Mouse (Mus musculus) v-Abl transformed pro-B cells (cell line): Measurements from ENCODE around the gene Sbds.

ENCODE experiments used
- in situ Hi-C, 2 experiments: fragments of 400-800 bp; cut with MboI; formaldehyde crosslinking; loops; one replicate each; pipeline ENCODE4 v1.15.1; 2025; ENCODE audit not compliant: unreplicated experiment in 2 of 2

The Sbds gene

DNA sequence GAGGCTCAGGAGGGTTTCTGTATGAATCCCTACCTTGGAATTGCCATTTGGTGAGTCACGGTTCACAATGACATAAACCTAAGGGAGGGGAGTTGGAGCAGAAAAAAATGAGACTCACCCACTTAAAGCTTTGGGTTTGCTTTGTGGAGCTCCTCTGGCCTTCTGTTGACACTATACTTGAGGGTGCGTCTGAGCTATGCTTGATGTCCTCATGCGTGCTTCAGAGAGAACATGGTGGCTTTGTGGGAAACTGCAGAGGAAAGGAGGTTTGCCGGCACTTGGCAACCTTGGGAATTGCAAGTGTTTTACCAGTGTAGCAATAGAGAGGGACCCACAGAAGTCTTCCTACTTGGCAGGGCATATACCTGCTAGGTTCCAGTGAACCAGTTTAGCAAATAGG is 48.0 kb downstream of the Sbds start:
- in situ Hi-C loops = no loop called here

DNA sequence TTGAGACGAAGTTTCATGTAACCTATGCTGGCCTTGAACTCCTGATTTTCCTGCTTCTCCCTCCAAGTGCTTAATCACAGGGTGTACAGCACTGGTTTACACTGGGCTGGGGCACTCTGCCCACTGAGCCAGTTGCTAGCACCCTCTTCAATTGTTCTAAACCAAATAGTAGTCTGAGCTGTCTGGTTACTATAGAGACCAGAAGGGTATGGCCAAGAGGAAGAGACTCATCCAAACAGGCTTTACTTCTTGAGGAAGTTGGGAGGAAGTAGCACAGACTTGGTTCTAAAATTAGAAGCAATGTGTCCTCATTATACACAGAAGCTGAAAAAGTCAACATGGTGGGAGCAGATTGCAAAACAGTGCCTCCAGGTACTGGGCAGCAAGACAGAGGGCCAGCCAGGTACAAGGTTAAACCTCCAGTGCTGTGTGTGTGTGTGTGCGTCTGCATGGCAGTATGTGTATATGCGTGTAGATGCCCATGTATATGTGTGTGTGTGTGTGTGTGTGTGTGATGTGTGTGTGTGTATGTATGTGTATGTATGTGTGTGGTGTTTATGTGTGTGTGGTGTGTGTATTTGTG is 49.8 kb downstream of the Sbds start:
- in situ Hi-C loops = no loop called here

DNA sequence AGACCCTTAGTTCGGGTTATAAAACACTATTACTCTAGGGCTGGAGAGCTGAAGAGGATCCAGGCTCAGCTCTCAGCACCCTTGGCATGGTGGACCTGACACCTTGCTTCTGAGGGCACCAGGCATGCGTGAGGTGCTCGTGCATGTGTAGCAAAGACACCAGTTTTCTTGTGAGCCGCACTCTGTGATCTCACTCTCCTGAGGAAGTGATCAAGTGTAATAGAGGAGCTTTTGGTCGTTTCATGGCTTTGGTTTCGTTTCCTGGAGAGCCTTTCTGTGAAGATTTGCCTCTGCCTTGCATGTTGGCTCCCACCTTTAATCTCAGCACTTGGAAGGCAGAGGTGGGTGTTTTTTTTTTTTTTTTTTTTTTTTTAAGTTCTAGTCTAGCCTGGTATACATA is 50.8 kb downstream of the Sbds start:
- in situ Hi-C loops = no loop called here

DNA sequence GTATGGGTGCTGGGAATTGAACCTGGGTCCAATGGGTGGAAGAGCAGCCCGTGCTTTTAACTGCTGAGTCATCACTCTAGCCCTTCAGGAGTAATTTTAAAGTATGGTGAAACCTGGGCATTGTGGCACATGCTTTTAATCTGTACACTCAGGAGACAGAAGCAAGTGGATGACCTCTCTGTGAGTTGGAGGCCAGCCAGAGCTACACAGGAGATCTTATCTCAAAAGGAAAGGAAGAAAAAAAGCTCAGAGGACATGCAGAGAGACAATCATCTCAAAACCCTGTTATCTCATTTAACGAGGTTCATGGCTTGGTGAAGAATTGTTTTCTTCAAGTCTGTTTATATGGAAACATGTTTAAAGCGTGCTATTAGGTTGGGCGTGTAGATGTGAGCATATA is 51.4 kb downstream of the Sbds start:
- in situ Hi-C loops = no loop called here

DNA sequence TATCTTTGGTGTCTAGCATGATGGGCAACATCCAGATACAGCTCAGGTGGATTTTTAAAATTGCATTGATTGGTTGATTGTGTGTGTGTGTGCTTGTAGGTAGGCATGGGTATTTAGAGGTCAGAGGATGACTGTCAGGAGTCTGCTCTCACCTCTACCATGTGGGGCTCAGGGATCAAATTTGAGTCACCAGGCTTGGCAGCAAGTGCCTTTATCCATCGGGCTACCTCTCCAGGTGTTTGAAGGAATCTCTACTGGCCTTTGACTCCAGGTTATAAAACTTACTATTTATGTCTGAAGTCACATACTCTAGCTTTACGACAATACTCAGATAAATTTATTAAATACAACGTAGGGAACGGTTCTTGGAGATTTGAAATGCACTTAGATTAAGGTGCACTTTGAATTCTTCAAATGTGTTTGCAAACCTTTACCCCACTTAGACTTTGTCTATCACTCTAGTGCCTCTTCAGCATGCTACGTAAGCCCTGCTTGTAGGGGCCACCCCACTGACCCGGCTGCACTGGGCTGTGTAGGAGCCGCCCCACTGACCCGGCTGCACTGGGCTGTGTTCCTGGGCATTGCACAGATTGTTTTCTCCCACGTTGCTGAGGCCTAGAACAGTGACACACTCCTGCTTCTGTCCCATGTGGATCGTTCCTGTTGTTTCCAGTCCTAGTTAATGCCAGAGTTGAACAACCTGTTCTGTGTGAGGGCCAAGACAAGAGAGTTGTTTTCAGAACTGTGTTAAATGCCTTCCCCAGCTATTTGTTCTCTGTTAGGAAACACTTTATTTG is 54.9 kb downstream of the Sbds start:
- in situ Hi-C loops = no loop called here

DNA sequence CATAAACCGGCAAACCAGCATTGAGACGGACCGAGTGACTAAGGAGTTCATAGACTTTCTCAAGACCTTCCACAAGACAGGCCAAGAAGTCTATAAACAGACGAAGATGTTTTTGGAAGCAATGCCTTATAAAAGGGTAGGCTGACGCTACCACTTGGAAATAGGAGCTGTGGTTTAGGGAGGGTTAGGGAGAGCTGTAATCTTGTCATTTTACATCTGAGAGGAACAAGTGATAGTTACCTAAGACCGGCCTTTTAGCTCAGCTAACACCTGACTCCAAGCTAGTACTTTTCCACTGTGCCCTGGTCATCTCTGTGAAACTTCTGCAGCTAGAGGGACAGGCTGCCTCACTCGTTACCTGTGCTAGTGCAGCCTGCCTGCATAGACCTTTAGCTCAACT is 57.3 kb downstream of the Sbds start:
- in situ Hi-C loops = no loop called here

DNA sequence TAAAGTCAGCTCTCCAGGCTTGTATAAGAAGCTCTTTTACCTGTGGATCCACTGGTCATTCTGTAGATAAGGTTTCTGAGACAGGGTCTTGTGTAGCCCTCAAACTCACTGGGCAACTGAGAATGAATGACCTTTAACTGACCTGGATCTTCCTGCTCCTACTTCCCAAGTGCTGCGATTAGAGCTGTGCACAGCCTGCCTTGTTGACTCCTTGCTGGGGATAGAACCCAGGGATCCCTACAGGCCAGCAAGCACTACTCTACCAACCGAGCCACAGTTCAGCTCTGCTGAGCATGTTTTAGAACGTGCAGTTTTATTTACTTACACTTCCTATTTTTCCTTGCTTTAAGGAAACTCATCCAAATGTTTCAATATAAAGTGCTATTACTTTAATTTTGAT is 57.9 kb downstream of the Sbds start:
- in situ Hi-C loops = no loop called here

DNA sequence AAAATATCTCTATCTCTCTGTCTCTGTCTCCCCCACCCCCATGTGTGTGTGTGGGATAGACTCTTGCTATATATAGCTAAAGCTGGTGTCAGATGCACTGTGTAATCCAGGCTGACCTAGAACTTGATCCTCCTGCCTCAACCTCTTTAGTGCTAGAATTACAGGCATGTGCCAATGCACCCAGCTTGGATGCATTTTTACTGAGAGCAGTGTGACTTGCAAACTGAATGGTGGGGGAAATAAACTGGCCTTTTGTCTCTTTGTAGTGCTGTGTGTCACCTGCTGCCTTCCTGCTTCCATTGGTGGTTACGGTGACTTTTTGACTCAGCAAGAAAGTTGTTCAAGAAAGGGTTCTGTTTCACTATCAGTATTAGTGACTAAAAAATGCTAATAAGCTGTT is 59.0 kb downstream of the Sbds start:
- in situ Hi-C loops = no loop called here
